Mouse (Mus musculus) lung, postnatal 0 days (tissue): Measurements from ENCODE around the gene Wfdc1. TPM values are rescaled to one million over a fixed set of nuclear protein-coding genes. Genes with fewer than 3 reads are reported as not detected.

ENCODE experiments used
- ATAC-seq: fragments of 200-750 bp; cut with Nextera tagmentation; 2 replicates; pipeline ENCODE4 v1.8.0; 2017; ENCODE audit warnings: moderate library complexity
- DNase-seq: peaks from one replicate; pipeline ENCODE4 v3.0.0-alpha.2; 2016; ENCODE audit warnings: low spot score
- H3K27ac ChIP-seq: fragments of 300-500 bp; sonication (generic); 2 replicates; pipeline ENCODE4 v1.5.1; 2014; ENCODE audit warnings: antibody characterized with exemption, mild to moderate bottlenecking, low read length, mixed read lengths
- H3K27me3 ChIP-seq: fragments of 300-500 bp; sonication (generic); replicated peaks from 2 replicates; pipeline ENCODE4 v1.6.1; 2014; ENCODE audit warnings: low read length, mixed read lengths; ENCODE audit not compliant: insufficient read depth
- H3K36me3 ChIP-seq: fragments of 300-500 bp; sonication (generic); 2 replicates; pipeline ENCODE4 v1.6.1; 2014; ENCODE audit warnings: low read length, mixed read lengths; ENCODE audit not compliant: insufficient read depth
- H3K4me1 ChIP-seq: fragments of 300-500 bp; sonication (generic); 2 replicates; pipeline ENCODE4 v1.6.1; 2014; ENCODE audit warnings: antibody characterized with exemption, low read depth, low read length, mixed read lengths; ENCODE audit not compliant: insufficient read depth
- H3K4me2 ChIP-seq: fragments of 300-500 bp; sonication (generic); replicated peaks from 2 replicates; pipeline ENCODE4 v1.6.1; 2014; ENCODE audit warnings: low read depth, mild to moderate bottlenecking, low read length, moderate library complexity, mixed read lengths
- H3K4me3 ChIP-seq: fragments of 300-500 bp; sonication (generic); 2 replicates; pipeline ENCODE4 v1.5.1; 2014; ENCODE audit warnings: low read depth, low read length
- H3K9ac ChIP-seq: fragments of 300-500 bp; sonication (generic); replicated peaks from 2 replicates; pipeline ENCODE4 v1.6.1; 2014; ENCODE audit warnings: low read depth, mild to moderate bottlenecking
- H3K9me3 ChIP-seq: fragments of 300-500 bp; sonication (generic); 2 replicates; pipeline ENCODE4 v1.6.1; 2016; ENCODE audit warnings: low read length, mixed read lengths
- CTCF ChIP-seq: IDR thresholded peaks from 2 replicates; pipeline ENCODE4 v1.5.1; 2016; ENCODE audit warnings: antibody characterized with exemption, mild to moderate bottlenecking
- EP300 ChIP-seq: IDR thresholded peaks from 2 replicates; pipeline ENCODE4 v1.6.1; 2016; ENCODE audit warnings: antibody characterized with exemption, mild to moderate bottlenecking, control low read depth
- WGBS: fragments of 180-500 bp; shearing (Covaris S2); extraction: QIAGEN DNeasy Blood & Tissue Kit; methylation state at CpG from one replicate; pipeline ENCODE4 v1.1.7; 2014; 5-methylcytosine and 5-hydroxymethylcytosine counted together
- polyA plus RNA-seq: library from polyadenylated mRNA; unstranded; fragments of >200 nt; fragmentation: Nextera tagmentation; extraction: Ambion mirVana; gene quantifications from 2 replicates; pipeline ENCODE4 v1.2.1, GENCODE M21; 2015

Gene Wfdc1
- polyA plus RNA-seq, 1 experiment from 2014 or later: 164 TPM

DNA sequence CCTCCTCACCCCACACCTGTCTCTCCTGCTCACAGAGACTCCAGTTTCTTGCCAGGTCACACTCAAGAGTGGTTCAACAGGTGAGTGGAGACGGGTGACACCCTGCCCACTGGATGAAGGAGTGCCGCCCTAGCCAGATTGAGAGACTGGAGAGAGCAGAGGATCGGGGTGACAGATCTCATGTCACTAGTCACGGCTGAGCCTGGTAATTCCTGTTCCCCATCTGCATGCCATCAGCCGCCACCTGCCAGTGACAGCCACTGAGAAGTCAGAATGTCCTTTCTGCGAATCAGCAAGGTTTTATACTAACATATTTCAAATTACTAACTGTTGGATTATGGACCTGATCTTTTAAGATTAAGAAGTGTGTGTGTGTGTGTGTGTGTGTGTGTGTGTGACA is 24.4 kb downstream of the Wfdc1 start:
- DNase-seq (no peak), ATAC-seq (peak; percentile 33)
- Histone ChIP-seq H3K4me1 (no peaks in the 10 kb centered on the region), H3K4me3 (no peak overlapping the region), H3K9me3 (no peaks in the 10 kb centered on the region), H3K27me3 (0 out of 2 replicates have a peak, but pooled peaks cover 3% of the 10 kb centered on the region), H3K27ac (no peak overlapping the region), H3K9ac (no peak overlapping the region), H3K36me3 (no peaks in the 10 kb centered on the region), H3K4me2 (no peak overlapping the region)
- WGBS: 38% methylated on average over 6 of the region's 6 CpGs
- TF ChIP-seq CTCF (no peak), EP300 (no peak)

DNA sequence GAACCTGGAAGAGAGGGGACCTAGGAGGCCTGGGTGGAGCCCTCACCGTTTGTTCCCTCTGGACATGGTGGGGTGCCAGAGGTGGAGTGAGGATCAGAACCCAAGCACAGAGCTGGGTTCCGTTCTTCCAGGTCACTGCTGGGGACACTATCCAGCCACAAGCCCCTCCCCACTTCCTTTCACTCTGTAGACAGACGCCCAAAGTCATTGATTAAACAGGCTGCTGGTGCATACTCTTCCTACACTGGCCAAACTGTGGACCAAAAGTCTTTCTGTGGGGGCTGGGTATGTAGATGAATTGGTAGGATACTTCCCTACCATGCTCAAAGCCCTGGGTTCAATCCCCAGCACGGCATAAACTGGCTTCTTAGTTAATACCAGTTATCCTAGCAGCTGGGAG is 25.8 kb downstream of the Wfdc1 start:
- WGBS: 59% methylated on average over 4 of the region's 4 CpGs

DNA sequence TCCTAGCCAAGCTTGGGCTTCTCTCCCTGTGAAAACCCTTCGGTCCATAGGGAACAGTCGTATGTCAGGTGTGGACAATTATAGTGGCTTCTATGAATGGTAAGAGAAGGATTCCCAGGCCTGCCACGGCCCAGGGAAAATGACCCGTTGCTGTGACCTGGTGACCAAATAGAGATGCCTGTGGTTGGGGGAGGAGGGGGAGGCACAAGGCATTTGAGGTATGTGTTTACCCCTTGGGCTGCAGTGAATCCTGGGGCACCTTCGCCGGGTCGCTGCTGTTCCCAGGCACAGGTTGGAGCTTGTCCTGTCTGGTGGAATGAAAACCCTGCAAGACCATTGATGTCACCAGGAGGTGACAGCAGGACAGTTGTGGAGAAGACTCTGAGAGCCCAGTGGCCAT is 28.5 kb downstream of the Wfdc1 start:
- H3K9ac ChIP-seq: no peak overlapping the region
- H3K27me3 ChIP-seq: peaks cover 11% of the 10 kb centered on the region; the same call in 1 of the 2 replicates
- H3K27ac ChIP-seq: no peak overlapping the region
- no peak for TF ChIP-seq EP300
- no peak for TF ChIP-seq CTCF
- no peaks in the 10 kb centered on the region for H3K9me3 ChIP-seq
- no peak for DNase-seq
- H3K4me1 ChIP-seq: no peaks in the 10 kb centered on the region
- H3K4me3 ChIP-seq: no peak overlapping the region
- no peak for ATAC-seq
- H3K4me2 ChIP-seq: no peak overlapping the region
- no peaks in the 10 kb centered on the region for H3K36me3 ChIP-seq
- 59% methylated on average over 7 of the region's 7 CpGs for WGBS

More for the DNA sequence above, 25.8 kb downstream of the Wfdc1 start:
- no peak overlapping the region for H3K4me2 ChIP-seq
- H3K9ac ChIP-seq: no peak overlapping the region
- ATAC-seq: no peak
- H3K4me3 ChIP-seq: no peak overlapping the region
- no peaks in the 10 kb centered on the region for H3K36me3 ChIP-seq
- H3K27me3 ChIP-seq: 0 out of 2 replicates have a peak, but pooled peaks cover 3% of the 10 kb centered on the region
- H3K9me3 ChIP-seq: no peaks in the 10 kb centered on the region
- TF ChIP-seq CTCF: no peak
- no peak for TF ChIP-seq EP300
- DNase-seq: no peak
- no peaks in the 10 kb centered on the region for H3K4me1 ChIP-seq
- no peak overlapping the region for H3K27ac ChIP-seq

DNA sequence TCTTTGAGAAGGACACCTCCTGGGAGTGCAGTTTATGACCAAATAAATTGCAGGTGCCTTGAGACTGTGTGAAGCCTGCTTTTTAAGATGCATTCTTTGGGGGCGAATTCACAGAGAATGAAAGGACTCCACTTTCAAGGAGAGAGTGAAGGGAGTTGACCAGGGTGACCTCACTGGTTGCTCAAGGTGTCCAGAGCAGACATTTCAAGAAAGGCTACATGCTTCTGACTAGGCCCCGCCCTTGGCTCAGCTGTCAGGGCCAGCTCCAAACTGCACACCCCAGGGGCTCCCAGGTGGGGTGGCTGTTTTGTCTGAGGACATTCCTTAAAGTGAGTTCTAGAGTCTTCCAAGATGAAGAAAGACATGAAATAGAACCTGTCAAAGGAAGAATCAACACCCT is 31.0 kb downstream of the Wfdc1 start:
- no peaks in the 10 kb centered on the region for H3K36me3 ChIP-seq
- H3K27me3 ChIP-seq: peaks cover 18% of the 10 kb centered on the region
- no peak overlapping the region for H3K4me2 ChIP-seq
- H3K4me3 ChIP-seq: no peak overlapping the region
- ATAC-seq (peak; percentile 70), DNase-seq (peak; percentile 63)
- H3K4me1 ChIP-seq: no peaks in the 10 kb centered on the region
- no peak for TF ChIP-seq CTCF
- TF ChIP-seq EP300: no peak
- no peaks in the 10 kb centered on the region for H3K9me3 ChIP-seq
- no peak overlapping the region for H3K27ac ChIP-seq
- WGBS: 78% methylated on average over 2 of the region's 2 CpGs
- no peak overlapping the region for H3K9ac ChIP-seq

DNA sequence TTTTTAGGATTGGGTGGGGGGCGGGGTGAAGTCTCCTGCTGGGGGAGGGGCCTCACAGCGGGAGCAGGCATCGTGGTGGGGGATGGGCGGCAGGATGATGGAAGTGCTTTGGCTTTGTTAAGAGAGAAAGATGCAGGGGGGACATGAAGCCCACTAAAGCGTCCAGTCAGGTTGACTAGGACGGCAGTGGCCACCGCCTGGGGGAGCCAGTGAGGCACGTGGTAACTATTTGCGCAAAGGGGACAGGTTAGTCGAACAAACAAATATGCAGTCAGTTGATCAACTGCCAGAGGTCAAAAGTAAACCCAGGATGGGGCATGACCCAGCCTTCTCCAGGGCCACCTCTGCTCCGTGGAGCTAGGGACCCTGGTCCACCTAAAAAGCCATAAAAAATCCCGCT is 32.8 kb downstream of the Wfdc1 start:
- no peaks in the 10 kb centered on the region for H3K9me3 ChIP-seq
- H3K9ac ChIP-seq: no peak overlapping the region
- H3K4me1 ChIP-seq: no peaks in the 10 kb centered on the region
- peaks cover 15% of the 10 kb centered on the region for H3K27me3 ChIP-seq
- H3K4me3 ChIP-seq: peak overlapping the region; percentile 10; the same call in 1 of the 2 replicates
- peak overlapping the region; percentile 47 for H3K4me2 ChIP-seq
- TF ChIP-seq EP300 (no peak), CTCF (peak; percentile 82)
- DNase-seq (peak; percentile 55), ATAC-seq (no peak; the same call in 1 of the 2 replicates)
- no peaks in the 10 kb centered on the region for H3K36me3 ChIP-seq
- 5% methylated on average over 12 of the region's 12 CpGs for WGBS
- no peak overlapping the region for H3K27ac ChIP-seq

DNA sequence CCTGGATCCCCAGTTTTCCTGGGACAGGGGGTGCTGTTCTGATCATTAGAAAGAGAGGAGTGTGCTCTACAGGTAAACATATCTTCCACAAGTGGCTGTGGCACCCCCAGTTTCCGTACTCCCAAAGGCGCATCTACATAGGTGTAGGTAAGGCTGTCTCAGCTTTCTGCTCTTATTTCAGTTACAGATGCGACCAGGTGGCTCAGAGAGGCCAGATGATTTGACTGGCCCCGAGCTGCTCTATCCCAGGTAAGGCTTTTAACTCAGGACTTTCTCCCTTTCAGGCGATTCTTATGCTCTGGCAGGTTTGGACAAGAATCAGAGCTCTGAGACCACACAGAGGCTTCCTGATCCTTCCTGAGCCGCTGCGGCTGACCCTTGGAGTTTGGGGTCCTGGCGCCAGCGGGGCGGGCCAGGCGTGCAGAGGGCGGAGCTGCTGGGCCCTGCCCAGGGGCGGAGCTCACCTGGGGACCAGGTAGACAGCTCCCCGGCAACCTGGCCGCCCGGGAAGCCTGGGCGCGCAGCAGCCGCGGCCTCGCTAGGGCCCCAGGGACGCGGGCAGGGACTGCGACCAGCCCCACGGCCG is 33.5 kb downstream of the Wfdc1 start, which contains the start of gene Atp2c2:
Gene Atp2c2, plus strand, starts transcription at position 461 of the 586 bp plus-strand sequence.
- peak; percentile 71 for ATAC-seq
- TF ChIP-seq CTCF (no peak), EP300 (no peak)
- DNase-seq: peak; percentile 52

More for the DNA sequence above, 33.5 kb downstream of the Wfdc1 start, which contains the start of gene Atp2c2:
- Histone ChIP-seq H3K36me3 (no peaks in the 10 kb centered on the region), H3K4me1 (no peaks in the 10 kb centered on the region), H3K9me3 (no peaks in the 10 kb centered on the region), H3K27me3 (peaks cover 15% of the 10 kb centered on the region), H3K9ac (no peak within 1 kb of the TSS), H3K4me2 (peak within 1 kb of the TSS; percentile 47), H3K27ac (no peak within 1 kb of the TSS), H3K4me3 (peak within 1 kb of the TSS; percentile 10; the same call in 1 of the 2 replicates)
- WGBS: 5% methylated on average over 26 of the region's 26 CpGs
